Mouse (Mus musculus): ENCODE results near the gene Tmem120b.

The Tmem120b gene

GRCm38 (mm10) chr5:123068115-123068514, at the start of gene Tmem120b:
Gene Tmem120b (plus strand): TSS chr5:123068415.
- DNase-seq (ENCODE audit: low read depth, low spot score) = no peak

- no peak for DNase-seq (ENCODE audit: low read depth, low spot score)
Measured at GRCm38 (mm10) chr5:123019336-123020016, 48.7 kb upstream of the Tmem120b start.

GRCm38 (mm10) chr5:123020426-123020825, 47.8 kb upstream of the Tmem120b start:
- no peak for DNase-seq (ENCODE audit: low read depth, low spot score)

GRCm38 (mm10) chr5:123021438-123021837, 46.8 kb upstream of the Tmem120b start:
- no peak for DNase-seq (ENCODE audit: low read depth, low spot score)

- no peak for DNase-seq (ENCODE audit: low read depth, low spot score)
Measured at GRCm38 (mm10) chr5:123023049-123023448, 45.2 kb upstream of the Tmem120b start.

- peak; percentile 81 for DNase-seq (ENCODE audit: low read depth, low spot score)
Measured at GRCm38 (mm10) chr5:123024312-123024711, 43.9 kb upstream of the Tmem120b start.

GRCm38 (mm10) chr5:123024965-123025573, 43.1 kb upstream of the Tmem120b start:
- no peak for DNase-seq (ENCODE audit: low read depth, low spot score)

GRCm38 (mm10) chr5:123026414-123026813, 41.8 kb upstream of the Tmem120b start:
- no peak for DNase-seq (ENCODE audit: low read depth, low spot score)

- peak; percentile 70 for DNase-seq (ENCODE audit: low read depth, low spot score)
Measured at GRCm38 (mm10) chr5:123027436-123027835, 40.8 kb upstream of the Tmem120b start.

GRCm38 (mm10) chr5:123029729-123030128, 38.5 kb upstream of the Tmem120b start:
- DNase-seq (ENCODE audit: low read depth, low spot score) = no peak

- no peak for DNase-seq (ENCODE audit: low read depth, low spot score)
Measured at GRCm38 (mm10) chr5:123031312-123031711, 36.9 kb upstream of the Tmem120b start.

- no peak for DNase-seq (ENCODE audit: low read depth, low spot score)
Measured at GRCm38 (mm10) chr5:123033646-123034160, 34.5 kb upstream of the Tmem120b start.

GRCm38 (mm10) chr5:123035089-123035488, 33.1 kb upstream of the Tmem120b start:
- DNase-seq (ENCODE audit: low read depth, low spot score) = no peak

- DNase-seq (ENCODE audit: low read depth, low spot score) = no peak
Measured at GRCm38 (mm10) chr5:123035564-123035963, 32.7 kb upstream of the Tmem120b start.

GRCm38 (mm10) chr5:123038115-123038514, 30.1 kb upstream of the Tmem120b start:
- DNase-seq (ENCODE audit: low read depth, low spot score) = no peak

GRCm38 (mm10) chr5:123039120-123039752, 29.0 kb upstream of the Tmem120b start:
- DNase-seq (ENCODE audit: low read depth, low spot score) = peak; percentile 69

GRCm38 (mm10) chr5:123040796-123041195, 27.4 kb upstream of the Tmem120b start:
- no peak for DNase-seq (ENCODE audit: low read depth, low spot score)

GRCm38 (mm10) chr5:123043856-123044255, 24.4 kb upstream of the Tmem120b start:
- DNase-seq (ENCODE audit: low read depth, low spot score) = no peak

- DNase-seq (ENCODE audit: low read depth, low spot score) = peak; percentile 69
Measured at GRCm38 (mm10) chr5:123045561-123046295, 22.5 kb upstream of the Tmem120b start.

GRCm38 (mm10) chr5:123046916-123047315, 21.3 kb upstream of the Tmem120b start, which contains the start of gene Morn3:
Gene Morn3 (minus strand): TSS chr5:123047016.
- no peak for DNase-seq (ENCODE audit: low read depth, low spot score)

GRCm38 (mm10) chr5:123049271-123049670, 18.9 kb upstream of the Tmem120b start:
- no peak for DNase-seq (ENCODE audit: low read depth, low spot score)

- DNase-seq (ENCODE audit: low read depth, low spot score) = peak; percentile 94
Measured at GRCm38 (mm10) chr5:123050918-123051317, 17.3 kb upstream of the Tmem120b start.

Data from skeletal muscle tissue, adult 2 months (tissue).